ENCODE assay signal across 15 mouse cellular contexts in genomic region chr12:29239482-29239881, GRCm38 (mm10).
DNase-seq lines count a peak whose midpoint lies in the region; ATAC-seq and TF ChIP-seq lines count a peak whose summit lies in the region.
"Had no signal": no experiment of that assay in that cellular context is flagged by ENCODE, and none has a peak within 500 bp of the region (broad histone marks: within the 10 kb centered on the region; RNA-seq: fewer than 3 reads in every experiment).

No protein-coding gene starts in this region.

- no peak for TF ChIP-seq CTCF in lung, adult 2 months (IDR thresholded peaks at IDR 0.05; ENCODE audit: insufficient read depth, low read length)

- H3K27me3 ChIP-seq in forebrain, embryonic 13.5 days, result no peaks in the 10 kb centered on the region
- no peaks in the 10 kb centered on the region for H3K27me3 ChIP-seq in forebrain, embryonic 11.5 days (ENCODE audit: control insufficient read depth, insufficient read depth, low read length)
- no peaks in the 10 kb centered on the region for H3K27me3 ChIP-seq in lung, embryonic 15.5 days
- H3K27me3 ChIP-seq in midbrain, embryonic 13.5 days, result no peaks in the 10 kb centered on the region
- H3K27me3 ChIP-seq: CH12.LX; liver, embryonic 12.5 days had no signal

- TF ChIP-seq POLR2A in lung, adult 2 months (IDR thresholded peaks at IDR 0.05; ENCODE audit: borderline replicate concordance, extremely low read depth, low read depth, low read length), result no peak

- H3K4me3 ChIP-seq in forebrain, embryonic 13.5 days, result no peak overlapping the region
- H3K4me3 ChIP-seq in forebrain, embryonic 11.5 days (ENCODE audit: low read depth, low read length), result no peak overlapping the region
- H3K4me3 ChIP-seq in lung, embryonic 15.5 days, result no peak overlapping the region
- no peak overlapping the region for H3K4me3 ChIP-seq in lung, adult 2 months (replicated peaks; ENCODE audit: extremely low read depth, low read depth, low read length)
- no peak overlapping the region for H3K4me3 ChIP-seq in midbrain, embryonic 13.5 days (replicated peaks)
- H3K4me3 ChIP-seq: gastrocnemius, adult 2 months; limb, embryonic 10.5 days; liver, embryonic 12.5 days had no signal

- 87% methylated on average over 3 of the region's 3 CpGs for WGBS in forebrain, embryonic 13.5 days
- WGBS in forebrain, embryonic 11.5 days, result 84% methylated on average over 3 of the region's 3 CpGs
- 41% methylated on average over 3 of the region's 3 CpGs for WGBS in lung, embryonic 15.5 days
- WGBS in lung, adult 2 months, result 53% methylated on average over 3 of the region's 3 CpGs
- 88% methylated on average over 3 of the region's 3 CpGs for WGBS in midbrain, embryonic 13.5 days

- no peaks in the 10 kb centered on the region for H3K36me3 ChIP-seq in forebrain, embryonic 13.5 days (ENCODE audit: poor library complexity, severe bottlenecking)
- H3K36me3 ChIP-seq in forebrain, embryonic 11.5 days (ENCODE audit: control insufficient read depth, insufficient read depth, low read length), result no peaks in the 10 kb centered on the region
- no peaks in the 10 kb centered on the region for H3K36me3 ChIP-seq in lung, embryonic 15.5 days
- no peaks in the 10 kb centered on the region for H3K36me3 ChIP-seq in midbrain, embryonic 13.5 days
- H3K36me3 ChIP-seq: limb, embryonic 10.5 days; liver, embryonic 12.5 days had no signal

- no peak for DNase-seq in forebrain, embryonic 11.5 days (ENCODE audit: low spot score)
- no peak for DNase-seq in lung, adult 2 months
- DNase-seq in retina, embryonic 14.5 days (ENCODE audit: low spot score), result peak; percentile 50
- DNase-seq in right cerebral cortex, postnatal 36 days (ENCODE audit: low spot score in 2 of 2), result no peak
- DNase-seq in adrenal gland, adult (ENCODE audit: inconsistent age in 2 of 2, low spot score in 1 of 2), result no peak
- DNase-seq: adrenal gland, postnatal 14 days; cerebellum, adult 9-11 months; kidney, adult 18-20 months had no signal

- H3K9ac ChIP-seq in forebrain, embryonic 13.5 days, result no peak overlapping the region
- no peak overlapping the region for H3K9ac ChIP-seq in forebrain, embryonic 11.5 days (ENCODE audit: low read length)
- H3K9ac ChIP-seq in lung, embryonic 15.5 days, result no peak overlapping the region
- no peak overlapping the region for H3K9ac ChIP-seq in midbrain, embryonic 13.5 days (replicated peaks)
- H3K9ac ChIP-seq: liver, embryonic 12.5 days had no signal

- H3K4me1 ChIP-seq in forebrain, embryonic 13.5 days, result peaks cover 24% of the 10 kb centered on the region
- no peaks in the 10 kb centered on the region for H3K4me1 ChIP-seq in forebrain, embryonic 11.5 days (replicated peaks; ENCODE audit: control insufficient read depth, insufficient read depth, low read length)
- peaks cover 19% of the 10 kb centered on the region for H3K4me1 ChIP-seq in lung, embryonic 15.5 days
- H3K4me1 ChIP-seq in lung, adult 2 months (ENCODE audit: control insufficient read depth, insufficient read depth, low read length), result no peaks in the 10 kb centered on the region
- H3K4me1 ChIP-seq in midbrain, embryonic 13.5 days (replicated peaks), result peaks cover 34% of the 10 kb centered on the region
- H3K4me1 ChIP-seq: liver, embryonic 12.5 days had no signal

- 0 out of 2 replicates have a peak, but pooled peaks have one; percentile 2 for ATAC-seq in forebrain, embryonic 13.5 days
- ATAC-seq in forebrain, embryonic 11.5 days (replicated peaks; ENCODE audit: low FRiP score), result no peak
- ATAC-seq in lung, embryonic 15.5 days (ENCODE audit: borderline replicate concordance, extremely low read depth, low FRiP score, low TSS enrichment), result 0 out of 2 replicates have a peak, but pooled peaks have one; percentile 15
- ATAC-seq in midbrain, embryonic 13.5 days, result peak; percentile 74
- ATAC-seq: liver, embryonic 12.5 days had no signal

- H3K27ac ChIP-seq in forebrain, embryonic 13.5 days, result peak overlapping the region; percentile 65
- no peak overlapping the region for H3K27ac ChIP-seq in forebrain, embryonic 11.5 days (ENCODE audit: low read depth, low read length)
- no peak overlapping the region for H3K27ac ChIP-seq in lung, embryonic 15.5 days
- H3K27ac ChIP-seq in midbrain, embryonic 13.5 days, result peak overlapping the region; percentile 83
- H3K27ac ChIP-seq: gastrocnemius, adult 2 months; limb, embryonic 10.5 days; liver, embryonic 12.5 days had no signal

- no peaks in the 10 kb centered on the region for H3K9me3 ChIP-seq in forebrain, embryonic 13.5 days (replicated peaks)
- no peaks in the 10 kb centered on the region for H3K9me3 ChIP-seq in forebrain, embryonic 11.5 days (ENCODE audit: control insufficient read depth, low read length)
- no peaks in the 10 kb centered on the region for H3K9me3 ChIP-seq in lung, embryonic 15.5 days
- H3K9me3 ChIP-seq in midbrain, embryonic 13.5 days, result no peaks in the 10 kb centered on the region
- H3K9me3 ChIP-seq: limb, embryonic 10.5 days; liver, embryonic 12.5 days had no signal

- H3K4me2 ChIP-seq in forebrain, embryonic 13.5 days, result no peak overlapping the region
- no peak overlapping the region for H3K4me2 ChIP-seq in forebrain, embryonic 11.5 days (ENCODE audit: low read depth, low read length, severe bottlenecking)
- no peak overlapping the region for H3K4me2 ChIP-seq in lung, embryonic 15.5 days
- H3K4me2 ChIP-seq in midbrain, embryonic 13.5 days (replicated peaks), result no peak overlapping the region
- H3K4me2 ChIP-seq: liver, embryonic 12.5 days had no signal

Comparison
In these comparisons a context has a peak if more than half of its experiments do, and no peak if none do; other contexts are left out.
1. H3K27ac ChIP-seq: peak in forebrain, embryonic 13.5 days (single experiment) and midbrain, embryonic 13.5 days (single experiment); none in forebrain, embryonic 11.5 days (single experiment) and lung, embryonic 15.5 days (single experiment).